Mouse (Mus musculus): ENCODE results near the gene Rbm28. TPM values are rescaled to one million over a fixed set of nuclear protein-coding genes. Genes with fewer than 3 reads are reported as not detected.

Rbm28 gene
- polyA plus RNA-seq, 1 experiment from 2014 or later, result 51.6 TPM

GRCm38 (mm10) chr6:29150001-29150400, 14.8 kb downstream of the Rbm28 start:
- H3K27me3 ChIP-seq (ENCODE audit: low read depth, poor library complexity, severe bottlenecking), result no peaks in the 10 kb centered on the region
- no peaks in the 10 kb centered on the region for H3K4me1 ChIP-seq
- no peaks in the 10 kb centered on the region for H3K9me3 ChIP-seq (replicated peaks)
- DNase-seq (ENCODE audit: low spot score), result no peak
- no peak overlapping the region for H3K27ac ChIP-seq (replicated peaks)
- WGBS, result 86% methylated on average over 1 of the region's 1 CpGs
- no peak overlapping the region for H3K4me3 ChIP-seq
- peaks cover 81% of the 10 kb centered on the region for H3K36me3 ChIP-seq

DNA sequence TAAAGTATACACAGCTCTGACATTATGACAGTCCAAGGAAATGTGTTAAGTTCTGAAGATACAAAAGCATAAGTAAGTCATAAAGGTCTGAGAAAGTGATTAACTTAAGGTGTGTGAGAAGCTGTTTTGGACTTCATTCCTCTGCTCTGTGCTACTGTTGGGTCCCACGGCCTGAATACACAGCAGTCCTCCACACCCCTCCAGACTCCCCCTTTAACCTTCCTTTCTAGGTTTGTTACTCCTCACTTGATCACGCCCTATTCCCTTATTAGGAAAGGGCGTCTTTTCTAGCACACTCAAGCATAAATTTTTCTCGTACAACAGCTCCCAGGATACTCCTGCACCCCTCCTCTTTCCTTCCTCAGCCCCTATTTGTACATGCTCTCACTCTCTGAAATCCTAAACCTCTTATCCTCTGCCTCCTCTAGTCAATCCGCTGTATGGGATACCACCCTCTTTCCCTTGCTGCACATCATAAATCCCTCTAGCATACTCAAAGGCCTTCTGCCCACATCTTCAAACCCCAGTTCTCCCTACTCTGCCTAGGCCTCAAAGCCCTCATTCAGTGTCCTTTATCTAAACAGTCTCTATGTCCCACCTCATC, 17.3 kb downstream of the Rbm28 start:
- Histone ChIP-seq H3K4me3 (no peak overlapping the region), H3K27ac (replicated peaks) (no peak overlapping the region), H3K4me1 (no peaks in the 10 kb centered on the region), H3K27me3 (ENCODE audit: low read depth, poor library complexity, severe bottlenecking) (no peaks in the 10 kb centered on the region), H3K36me3 (peaks cover 65% of the 10 kb centered on the region), H3K9me3 (replicated peaks) (no peaks in the 10 kb centered on the region)
- 82% methylated on average over 5 of the region's 5 CpGs for WGBS
- DNase-seq (ENCODE audit: low spot score), result no peak

DNA sequence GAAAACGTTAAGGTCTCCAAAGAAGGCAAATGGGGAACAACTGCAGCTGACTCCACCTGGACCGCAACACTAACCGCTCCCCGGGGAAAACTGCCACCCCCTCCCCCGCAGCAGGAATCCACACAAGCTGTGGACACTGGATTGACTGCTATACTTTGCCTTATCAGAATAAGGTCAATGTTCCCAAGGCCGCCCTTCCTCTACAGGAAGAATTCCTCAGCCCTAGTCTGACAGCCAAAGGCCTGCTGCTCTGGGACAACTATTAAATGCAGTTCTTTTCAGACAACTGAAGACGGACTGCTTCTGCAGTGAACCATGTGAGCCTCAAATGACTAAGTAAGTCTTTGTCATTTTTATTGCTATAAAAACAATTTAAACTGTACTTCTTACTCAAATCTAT, 18.2 kb downstream of the Rbm28 start:
- Histone ChIP-seq H3K27ac (replicated peaks) (no peak overlapping the region), H3K4me3 (no peak overlapping the region), H3K4me1 (no peaks in the 10 kb centered on the region), H3K27me3 (ENCODE audit: low read depth, poor library complexity, severe bottlenecking) (no peaks in the 10 kb centered on the region), H3K36me3 (peaks cover 65% of the 10 kb centered on the region), H3K9me3 (replicated peaks) (no peaks in the 10 kb centered on the region)
- DNase-seq (ENCODE audit: low spot score), result no peak
- 91% methylated on average over 7 of the region's 7 CpGs for WGBS

DNA sequence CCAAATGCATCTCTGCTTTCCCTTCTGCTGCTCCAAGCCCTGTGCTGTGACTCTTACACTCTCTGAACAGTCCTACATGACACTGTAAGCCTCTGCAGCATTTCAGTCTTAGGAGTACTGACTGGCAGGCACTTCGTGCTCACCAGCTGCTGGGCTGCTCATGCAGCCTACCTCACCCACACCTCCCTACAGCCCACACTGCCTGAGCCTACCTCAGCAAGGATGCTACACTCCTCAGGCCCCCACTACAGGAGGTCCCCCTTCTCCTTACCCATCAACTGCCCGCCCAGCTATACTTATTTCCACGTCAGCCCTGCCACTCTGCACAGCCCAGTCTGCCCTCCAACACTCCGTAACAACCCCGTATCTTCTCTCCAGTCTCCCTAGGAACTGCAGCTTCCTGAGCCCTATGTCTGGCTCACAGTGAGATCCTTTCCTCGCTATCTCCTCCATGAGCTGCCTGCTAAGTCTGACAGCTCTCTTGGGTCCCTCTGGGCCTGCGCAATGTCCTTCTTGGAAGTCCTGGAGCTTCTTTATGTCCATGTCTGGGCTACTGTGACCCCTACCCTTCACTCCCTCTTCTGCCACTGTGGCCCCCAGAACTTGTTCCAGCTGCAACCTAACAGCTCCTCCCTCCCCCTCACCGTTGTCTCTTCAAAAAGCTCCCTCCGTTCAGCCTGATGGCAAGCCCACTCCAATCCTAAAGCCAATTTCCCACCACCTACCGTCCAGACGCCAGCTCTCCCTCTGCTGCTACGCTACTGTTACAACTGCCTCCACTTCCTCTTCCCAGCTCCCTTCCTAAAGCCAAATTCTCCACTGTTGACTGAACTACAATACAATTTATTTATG, 19.1 kb downstream of the Rbm28 start:
- Histone ChIP-seq H3K27ac (replicated peaks) (no peak overlapping the region), H3K9me3 (replicated peaks) (no peaks in the 10 kb centered on the region), H3K27me3 (ENCODE audit: low read depth, poor library complexity, severe bottlenecking) (no peaks in the 10 kb centered on the region), H3K4me3 (no peak overlapping the region), H3K36me3 (peaks cover 65% of the 10 kb centered on the region), H3K4me1 (no peaks in the 10 kb centered on the region)
- 79% methylated on average over 12 of the region's 12 CpGs for WGBS
- no peak for DNase-seq (ENCODE audit: low spot score)

DNA sequence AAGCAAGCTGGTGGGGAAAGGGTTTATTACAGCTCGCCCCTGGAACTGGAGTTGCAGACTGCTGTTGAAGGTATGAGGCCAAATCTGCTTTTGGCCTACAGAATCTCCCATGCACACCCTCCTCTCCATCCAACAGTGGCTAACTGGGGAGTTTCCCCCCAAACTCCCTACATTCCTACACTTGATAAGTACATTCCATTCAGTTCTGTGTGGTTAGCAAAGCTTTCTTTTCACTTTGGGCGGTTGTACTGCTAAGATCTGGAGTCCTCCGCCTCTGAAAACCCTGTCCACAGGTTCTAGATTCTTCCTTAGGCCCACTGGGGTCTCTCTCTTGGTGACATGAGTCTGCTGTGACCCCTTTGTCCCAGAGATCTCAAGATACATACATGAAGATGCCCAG, 19.8 kb downstream of the Rbm28 start:
- Histone ChIP-seq H3K4me3 (no peak overlapping the region), H3K4me1 (no peaks in the 10 kb centered on the region), H3K27me3 (ENCODE audit: low read depth, poor library complexity, severe bottlenecking) (no peaks in the 10 kb centered on the region), H3K36me3 (peaks cover 65% of the 10 kb centered on the region), H3K9me3 (replicated peaks) (no peaks in the 10 kb centered on the region), H3K27ac (replicated peaks) (no peak overlapping the region)
- 92% methylated on average over 3 of the region's 3 CpGs for WGBS
- no peak for DNase-seq (ENCODE audit: low spot score)

- H3K36me3 ChIP-seq, result peaks cover 60% of the 10 kb centered on the region
- no peaks in the 10 kb centered on the region for H3K27me3 ChIP-seq (ENCODE audit: low read depth, poor library complexity, severe bottlenecking)
- peak; percentile 57 for DNase-seq (ENCODE audit: low spot score)
- 45% methylated on average over 5 of the region's 5 CpGs for WGBS
- no peaks in the 10 kb centered on the region for H3K4me1 ChIP-seq
- no peaks in the 10 kb centered on the region for H3K9me3 ChIP-seq (replicated peaks)
- H3K27ac ChIP-seq (replicated peaks), result no peak overlapping the region
- H3K4me3 ChIP-seq, result no peak overlapping the region
Observed at GRCm38 (mm10) chr6:29143608-29144007, 21.2 kb downstream of the Rbm28 start.

- no peak for DNase-seq (ENCODE audit: low spot score)
- no peak overlapping the region for H3K27ac ChIP-seq (replicated peaks)
- 94% methylated on average over 9 of the region's 9 CpGs for WGBS
- peaks cover 93% of the 10 kb centered on the region for H3K36me3 ChIP-seq
- H3K9me3 ChIP-seq (replicated peaks), result no peaks in the 10 kb centered on the region
- no peaks in the 10 kb centered on the region for H3K4me1 ChIP-seq
- H3K4me3 ChIP-seq, result no peak overlapping the region
- H3K27me3 ChIP-seq (ENCODE audit: low read depth, poor library complexity, severe bottlenecking), result no peaks in the 10 kb centered on the region
Observed at GRCm38 (mm10) chr6:29137441-29137840, 27.4 kb downstream of the Rbm28 start.

- Histone ChIP-seq H3K4me3 (no peak overlapping the region), H3K27me3 (ENCODE audit: low read depth, poor library complexity, severe bottlenecking) (no peaks in the 10 kb centered on the region), H3K27ac (replicated peaks) (no peak overlapping the region), H3K9me3 (replicated peaks) (no peaks in the 10 kb centered on the region), H3K4me1 (no peaks in the 10 kb centered on the region), H3K36me3 (peaks cover 99% of the 10 kb centered on the region)
- WGBS, result 91% methylated on average over 9 of the region's 9 CpGs
- no peak for DNase-seq (ENCODE audit: low spot score)
Observed at GRCm38 (mm10) chr6:29133100-29133499, 31.7 kb downstream of the Rbm28 start.

- Histone ChIP-seq H3K9me3 (replicated peaks) (no peaks in the 10 kb centered on the region), H3K27ac (replicated peaks) (no peak overlapping the region), H3K27me3 (ENCODE audit: low read depth, poor library complexity, severe bottlenecking) (no peaks in the 10 kb centered on the region), H3K4me3 (no peak overlapping the region), H3K4me1 (no peaks in the 10 kb centered on the region), H3K36me3 (peaks cover 91% of the 10 kb centered on the region)
- no peak for DNase-seq (ENCODE audit: low spot score)
- WGBS, result 96% methylated on average over 7 of the region's 7 CpGs
Observed at GRCm38 (mm10) chr6:29126878-29127426, 37.9 kb downstream of the Rbm28 start.

- H3K9me3 ChIP-seq (replicated peaks), result no peaks in the 10 kb centered on the region
- 91% methylated on average over 13 of the region's 13 CpGs for WGBS
- H3K4me3 ChIP-seq, result no peak overlapping the region
- H3K27ac ChIP-seq (replicated peaks), result no peak overlapping the region
- H3K27me3 ChIP-seq (ENCODE audit: low read depth, poor library complexity, severe bottlenecking), result no peaks in the 10 kb centered on the region
- peaks cover 21% of the 10 kb centered on the region for H3K36me3 ChIP-seq
- H3K4me1 ChIP-seq, result peaks cover 5% of the 10 kb centered on the region; the same call in 1 of the 2 replicates
- DNase-seq (ENCODE audit: low spot score), result no peak
Observed at GRCm38 (mm10) chr6:29119990-29120389, 44.8 kb downstream of the Rbm28 start.

- H3K4me1 ChIP-seq, result peaks cover 5% of the 10 kb centered on the region; the same call in 1 of the 2 replicates
- no peaks in the 10 kb centered on the region for H3K27me3 ChIP-seq (ENCODE audit: low read depth, poor library complexity, severe bottlenecking)
- H3K27ac ChIP-seq (replicated peaks), result no peak overlapping the region
- H3K9me3 ChIP-seq (replicated peaks), result no peaks in the 10 kb centered on the region
- no peak overlapping the region for H3K4me3 ChIP-seq
- no peak for DNase-seq (ENCODE audit: low spot score)
- H3K36me3 ChIP-seq, result peaks cover 11% of the 10 kb centered on the region
- WGBS, result 76% methylated on average over 4 of the region's 4 CpGs
Observed at GRCm38 (mm10) chr6:29118963-29119362, 45.8 kb downstream of the Rbm28 start.

DNA sequence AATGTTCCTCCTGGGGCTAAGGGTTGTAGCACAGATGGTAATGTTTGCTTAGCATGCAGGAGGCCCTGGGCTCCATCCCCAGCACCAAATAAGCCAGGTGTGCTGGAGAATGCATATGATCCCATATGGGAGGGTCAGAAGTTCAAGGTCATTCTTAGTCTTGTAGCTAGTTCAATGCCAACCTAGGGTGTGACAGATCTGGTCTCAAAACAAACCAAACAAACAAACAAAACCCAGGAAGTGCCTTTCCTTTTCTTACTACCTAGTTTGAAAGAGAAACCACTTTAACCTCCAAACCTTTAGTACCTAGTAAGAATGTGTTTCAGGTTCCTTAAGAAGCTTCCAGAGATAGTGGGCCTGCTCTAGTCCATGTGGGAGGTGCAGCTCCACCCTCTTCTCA, 46.6 kb downstream of the Rbm28 start:
- H3K27me3 ChIP-seq (ENCODE audit: low read depth, poor library complexity, severe bottlenecking), result no peaks in the 10 kb centered on the region

More for the DNA sequence above, 46.6 kb downstream of the Rbm28 start:
- Histone ChIP-seq H3K27ac (replicated peaks) (no peak overlapping the region), H3K9me3 (replicated peaks) (no peaks in the 10 kb centered on the region), H3K36me3 (peaks cover 5% of the 10 kb centered on the region; the same call in 1 of the 2 replicates), H3K4me1 (peaks cover 5% of the 10 kb centered on the region; the same call in 1 of the 2 replicates), H3K4me3 (no peak overlapping the region)
- DNase-seq (ENCODE audit: low spot score), result no peak
